Mouse (Mus musculus) fibroblast of lung, adult 2 months (primary cell): ENCODE results near the gene Lonp2.

Source experiments
- DNase-seq: peaks from one replicate; pipeline ENCODE4 v3.0.0-alpha.2; 2011; ENCODE audit warnings: low read depth

Gene Lonp2

GRCm38 (mm10) chr8:86713407-86714188 lies 89.8 kb downstream of the Lonp2 start:
- DNase-seq = no peak

DNA sequence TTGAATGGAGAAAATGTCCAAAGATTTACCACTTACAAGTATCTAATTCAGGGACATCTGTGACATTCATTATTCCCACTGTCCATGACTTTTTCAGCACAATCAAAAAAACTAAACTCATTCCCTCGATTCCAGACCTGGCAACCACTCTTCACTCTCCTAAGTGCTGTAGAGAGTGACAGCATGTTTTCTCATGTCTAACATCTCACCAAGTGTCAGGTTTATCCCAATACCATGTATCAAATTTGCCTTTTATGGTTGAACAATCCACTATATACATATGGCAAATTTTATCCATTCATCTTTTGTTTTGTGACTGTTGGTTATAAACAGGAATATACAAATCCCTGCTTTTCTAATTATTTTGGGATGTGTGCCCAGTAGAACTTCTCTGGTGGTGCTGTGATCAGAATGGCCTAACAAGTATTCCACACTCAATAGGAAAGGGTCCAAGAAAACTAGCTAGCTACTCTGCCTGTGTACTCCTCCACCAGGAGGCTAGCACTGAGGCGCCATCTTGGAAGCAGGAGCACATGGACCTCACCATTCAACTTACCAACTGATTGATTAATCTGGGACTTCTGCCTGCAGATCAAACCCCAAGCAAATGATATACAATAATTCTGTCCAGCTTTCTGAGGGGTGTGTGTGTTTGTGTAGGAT lies 94.6 kb downstream of the Lonp2 start:
- DNase-seq = no peak

DNA sequence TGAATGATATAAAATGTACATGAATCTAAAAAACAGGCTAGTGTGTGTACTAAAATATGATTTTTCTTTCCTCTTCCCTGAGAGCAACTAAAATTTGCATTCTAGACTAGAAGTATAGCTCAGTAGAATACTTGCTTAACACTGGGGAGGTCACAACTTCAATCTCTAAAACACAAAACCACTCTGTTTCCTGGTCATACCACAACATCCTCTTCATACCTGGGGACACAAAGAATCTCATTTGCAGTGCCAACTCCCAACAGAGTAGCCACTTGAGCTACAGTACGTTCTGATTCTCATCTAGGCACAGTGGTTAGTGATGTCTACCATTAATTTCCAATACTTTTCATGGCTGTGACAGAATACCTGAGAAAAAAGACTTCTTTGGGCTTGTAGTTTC lies 95.5 kb downstream of the Lonp2 start:
- DNase-seq = no peak

DNA sequence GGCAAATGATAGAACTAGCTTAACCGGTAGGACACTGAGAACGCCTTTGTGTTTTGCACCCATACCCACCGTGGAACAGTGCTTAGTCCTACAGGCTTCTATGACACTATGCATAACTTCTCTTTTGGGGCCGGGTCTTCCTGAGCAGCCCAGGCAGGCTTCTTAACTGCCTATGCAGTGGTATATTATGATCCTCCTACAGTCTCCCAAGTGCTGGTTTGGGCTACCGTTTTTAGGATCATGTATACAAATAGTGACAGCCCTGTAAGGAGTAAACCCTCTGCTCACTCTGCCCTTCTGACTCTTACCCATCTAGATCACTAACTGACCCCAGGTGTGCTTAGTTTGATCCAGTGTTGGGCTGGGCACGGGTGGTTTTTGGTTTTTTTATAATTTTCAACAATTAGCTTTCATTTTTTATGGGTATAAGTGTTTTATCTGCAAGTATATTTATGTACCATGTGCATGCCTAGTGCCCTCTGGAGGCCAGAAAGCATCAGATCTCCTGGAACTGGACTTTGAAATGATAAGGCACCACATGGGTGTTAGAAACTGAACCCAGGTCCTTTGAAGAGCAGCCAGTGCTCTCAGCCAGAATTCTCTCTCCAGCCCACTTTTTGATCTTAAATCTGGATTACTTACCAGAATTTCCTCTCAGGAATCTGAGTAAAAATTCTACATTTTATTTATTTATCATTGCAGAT lies 97.1 kb downstream of the Lonp2 start:
- DNase-seq = no peak

DNA sequence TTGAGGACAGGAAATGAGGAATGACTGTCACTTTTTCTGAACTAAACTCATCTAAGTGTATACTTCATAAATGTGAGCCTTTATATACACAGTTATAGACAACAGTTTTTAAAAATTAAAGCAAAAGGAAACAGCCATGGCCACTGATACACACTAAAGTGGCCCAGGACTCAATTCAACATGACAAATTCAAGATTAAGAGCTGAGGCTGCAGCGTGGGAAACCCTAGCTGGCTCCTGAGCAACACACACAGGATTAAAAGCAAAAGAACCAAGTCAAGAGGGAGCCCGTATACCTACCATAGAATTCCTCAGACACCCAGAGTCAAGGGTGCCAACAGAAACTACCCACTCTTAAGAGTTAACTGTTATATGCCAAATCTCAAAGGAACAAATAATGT lies 97.6 kb downstream of the Lonp2 start:
- no peak for DNase-seq

- DNase-seq = no peak
Observed at GRCm38 (mm10) chr8:86726959-86727358, 103.1 kb downstream of the Lonp2 start.

GRCm38 (mm10) chr8:86728224-86728950 lies 104.5 kb downstream of the Lonp2 start:
- no peak for DNase-seq

DNA sequence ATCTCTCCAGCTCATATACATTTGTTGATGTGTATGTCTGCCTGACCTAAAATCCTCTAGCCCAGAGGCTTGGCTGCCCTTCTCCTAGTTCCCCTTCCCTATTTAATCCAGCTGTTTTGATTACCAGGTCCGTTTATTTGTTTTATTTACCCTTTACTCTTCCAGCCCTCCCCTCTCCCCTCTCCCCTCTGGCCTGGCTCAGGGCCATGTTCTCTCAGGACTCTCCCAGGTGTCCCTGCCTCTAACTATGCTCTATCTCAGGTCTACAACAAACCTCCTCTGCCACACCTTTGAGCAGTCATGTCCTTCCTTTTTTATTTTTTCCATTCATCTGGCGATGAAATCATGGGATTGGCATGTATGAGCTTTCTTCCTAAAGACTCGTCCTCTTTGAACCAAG lies 106.5 kb downstream of the Lonp2 start:
- DNase-seq = no peak

- DNase-seq = no peak
Observed at GRCm38 (mm10) chr8:86730860-86731259, 107.0 kb downstream of the Lonp2 start.

- DNase-seq = no peak
Observed at GRCm38 (mm10) chr8:86734171-86734570, 110.3 kb downstream of the Lonp2 start.

GRCm38 (mm10) chr8:86734954-86735353 lies 111.1 kb downstream of the Lonp2 start:
- no peak for DNase-seq

- DNase-seq = no peak
Observed at GRCm38 (mm10) chr8:86735446-86736111, 111.7 kb downstream of the Lonp2 start.

DNA sequence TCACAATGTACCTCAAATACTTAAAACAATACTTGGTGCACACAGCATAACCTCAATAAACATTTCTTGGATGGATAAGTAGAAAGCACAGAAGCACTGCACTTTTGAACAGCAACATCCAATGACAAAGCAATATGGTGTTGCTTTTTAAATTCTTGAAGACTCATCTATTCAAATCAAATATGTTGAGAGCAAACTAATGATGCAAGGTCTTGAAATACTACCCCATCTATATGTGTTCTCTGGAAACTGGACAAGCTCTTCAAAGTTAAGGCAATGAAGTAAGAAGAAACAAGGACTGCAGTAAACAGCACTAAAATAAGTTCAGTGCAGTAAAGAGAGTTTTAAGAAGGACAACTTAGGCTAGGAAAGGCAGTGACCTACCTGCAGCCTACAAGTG lies 117.1 kb downstream of the Lonp2 start:
- no peak for DNase-seq

GRCm38 (mm10) chr8:86741627-86742026 lies 117.8 kb downstream of the Lonp2 start:
- DNase-seq = no peak

GRCm38 (mm10) chr8:86742605-86743345 lies 118.9 kb downstream of the Lonp2 start:
- DNase-seq = no peak

- no peak for DNase-seq
Observed at GRCm38 (mm10) chr8:86744313-86745220, 120.7 kb downstream of the Lonp2 start.

DNA sequence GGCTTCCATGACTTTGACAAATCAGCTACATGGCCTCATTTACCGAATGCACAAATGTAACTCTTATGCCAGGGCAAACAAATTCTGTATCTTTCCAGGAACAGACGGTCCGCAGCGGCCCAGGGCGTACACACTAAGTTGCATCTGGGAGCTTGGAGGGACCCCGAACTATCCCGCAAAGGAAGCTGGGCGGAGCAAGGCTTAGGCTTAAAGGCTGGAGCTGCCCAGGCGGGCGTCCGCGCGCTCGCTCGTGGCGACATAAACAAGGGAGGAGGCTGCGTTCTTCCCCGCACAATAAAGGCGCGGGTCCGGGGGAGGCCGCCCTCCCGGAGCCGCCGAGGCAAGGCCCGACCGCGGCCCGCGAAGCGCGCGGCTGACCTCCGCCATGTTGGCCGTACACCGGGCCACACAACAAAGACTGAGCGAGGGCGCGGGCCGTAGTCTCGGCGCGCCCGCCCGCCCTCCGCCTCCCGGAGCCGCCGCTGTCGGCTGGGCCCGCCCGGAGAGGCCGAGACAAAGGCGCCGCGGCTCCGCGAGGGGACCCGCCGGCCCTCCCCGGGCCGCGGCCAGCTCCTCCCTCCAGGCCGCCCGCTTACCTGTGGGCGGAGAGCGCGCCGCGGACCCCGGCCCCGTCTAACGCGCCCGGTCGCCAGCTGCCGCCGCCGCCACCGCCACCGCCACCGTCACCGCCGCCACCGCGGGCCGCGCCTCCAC lies 121.5 kb downstream of the Lonp2 start, which contains the start of the genes Gm10638 and Siah1a:
Gene Gm10638, plus strand, starts transcription at position 479 of the 714 bp plus-strand sequence.
Gene Siah1a, minus strand, starts transcription at position 714 of the 714 bp plus-strand sequence.
- no peak for DNase-seq

DNA sequence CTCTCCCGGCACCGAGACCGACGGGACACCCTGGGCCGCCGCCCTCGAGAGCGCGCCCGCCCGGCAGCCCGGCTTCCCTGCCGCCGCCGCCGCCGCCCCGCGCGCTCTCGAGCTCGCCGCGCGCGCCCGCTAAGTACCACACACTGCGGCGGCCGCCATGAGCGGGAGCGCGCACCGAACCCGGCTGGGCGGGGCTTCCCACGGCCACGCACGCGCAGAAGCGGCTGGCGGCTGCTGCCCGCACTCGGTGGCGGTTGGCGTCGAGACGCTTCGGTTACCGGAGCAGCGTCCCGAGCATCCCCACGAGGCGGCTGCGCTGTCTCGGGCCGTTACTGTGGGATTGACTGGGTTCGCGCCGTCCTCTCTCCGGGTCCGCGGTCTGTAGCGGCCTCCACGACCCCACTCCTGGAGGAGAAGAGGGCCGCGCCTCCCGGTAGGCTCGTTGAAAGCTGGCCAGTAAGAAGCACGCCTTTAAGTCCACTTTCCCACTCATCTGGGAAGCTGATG lies 122.1 kb downstream of the Lonp2 start:
- no peak for DNase-seq

- DNase-seq = no peak
Observed at GRCm38 (mm10) chr8:86746511-86746910, 122.7 kb downstream of the Lonp2 start.
